Mouse (Mus musculus) embryonic fibroblast, embryonic 13.5 days (primary cell): Measurements from ENCODE around the gene P2ry6.

Source experiments
- CTCF ChIP-seq: IDR thresholded peaks from 2 replicates; pipeline ENCODE4 v1.5.1; 2011; ENCODE audit warnings: mild to moderate bottlenecking, control low read depth, low read length, moderate library complexity, borderline replicate concordance; ENCODE audit not compliant: insufficient read depth
- POLR2A ChIP-seq: IDR thresholded peaks from 2 replicates; pipeline ENCODE4 v1.6.1; 2011; ENCODE audit warnings: low read depth, mild to moderate bottlenecking, control low read depth, low read length, moderate library complexity

- no peak for TF ChIP-seq POLR2A
- no peak for TF ChIP-seq CTCF
Measured at GRCm38 (mm10) chr7:100997951-100998577, 23.6 kb upstream of the P2ry6 start.
